Mouse (Mus musculus): Measurements from ENCODE around the gene Rgcc. TPM values are rescaled to one million over a fixed set of nuclear protein-coding genes. Genes with fewer than 3 reads are reported as not detected.

Rgcc gene
- polyA plus RNA-seq, 1 experiment from 2014 or later, result 36.1 TPM

DNA sequence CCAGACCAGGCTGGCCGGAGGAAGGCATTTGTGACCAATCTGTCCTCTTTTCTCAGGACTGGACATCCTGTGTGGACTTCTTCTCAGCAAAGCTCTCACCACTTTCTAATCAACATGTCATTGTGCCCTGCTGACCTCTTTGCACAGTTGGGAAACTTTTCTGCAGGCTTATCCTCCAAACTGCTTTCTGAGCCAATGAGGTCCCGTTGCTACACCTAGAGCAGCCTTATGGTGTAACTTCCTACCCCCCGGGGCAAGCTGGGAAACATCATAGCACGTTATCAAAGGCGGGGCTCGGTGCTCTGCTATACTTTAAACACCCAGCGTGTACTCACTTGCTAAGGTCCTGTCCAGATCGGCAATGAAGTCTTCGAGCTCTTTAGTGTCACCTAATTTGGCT lies 11.5 kb downstream of the Rgcc start:
- H3K9me3 ChIP-seq (replicated peaks), result no peaks in the 10 kb centered on the region
- no peak overlapping the region for H3K27ac ChIP-seq (replicated peaks)
- no peak for ATAC-seq (ENCODE audit: low FRiP score)
- WGBS, result 47% methylated on average over 9 of the region's 9 CpGs
- peaks cover 25% of the 10 kb centered on the region for H3K4me1 ChIP-seq
- 0 out of 2 replicates have a peak, but pooled peaks cover 3% of the 10 kb centered on the region for H3K27me3 ChIP-seq (replicated peaks)
- H3K9ac ChIP-seq (replicated peaks), result no peak overlapping the region
- no peak overlapping the region for H3K4me2 ChIP-seq
- H3K36me3 ChIP-seq, result no peaks in the 10 kb centered on the region
- H3K4me3 ChIP-seq (replicated peaks), result no peak overlapping the region

GRCm38 (mm10) chr14:79288280-79288679 lies 13.2 kb downstream of the Rgcc start:
- WGBS, result 63% methylated on average over 3 of the region's 3 CpGs
- Histone ChIP-seq H3K9me3 (replicated peaks) (no peaks in the 10 kb centered on the region), H3K9ac (replicated peaks) (no peak overlapping the region), H3K4me1 (peaks cover 19% of the 10 kb centered on the region), H3K27me3 (replicated peaks) (0 out of 2 replicates have a peak, but pooled peaks cover 3% of the 10 kb centered on the region), H3K4me2 (no peak overlapping the region), H3K4me3 (replicated peaks) (no peak overlapping the region), H3K27ac (replicated peaks) (no peak overlapping the region), H3K36me3 (no peaks in the 10 kb centered on the region)
- no peak for ATAC-seq (ENCODE audit: low FRiP score)

GRCm38 (mm10) chr14:79287251-79287863 lies 14.1 kb downstream of the Rgcc start:
- Histone ChIP-seq H3K4me3 (replicated peaks) (no peak overlapping the region), H3K4me2 (no peak overlapping the region), H3K9ac (replicated peaks) (no peak overlapping the region), H3K4me1 (peaks cover 9% of the 10 kb centered on the region; the same call in 1 of the 2 replicates), H3K27me3 (replicated peaks) (0 out of 2 replicates have a peak, but pooled peaks cover 3% of the 10 kb centered on the region), H3K36me3 (no peaks in the 10 kb centered on the region), H3K9me3 (replicated peaks) (no peaks in the 10 kb centered on the region), H3K27ac (replicated peaks) (no peak overlapping the region)
- WGBS, result 91% methylated on average over 7 of the region's 7 CpGs
- no peak for ATAC-seq (ENCODE audit: low FRiP score)

- no peak overlapping the region for H3K9ac ChIP-seq (replicated peaks)
These were observed 15.9 kb downstream of the Rgcc start for GRCm38 (mm10) chr14:79285549-79285948.

GRCm38 (mm10) chr14:79284616-79285015 lies 16.8 kb downstream of the Rgcc start:
- 90% methylated on average over 4 of the region's 4 CpGs for WGBS
- no peak overlapping the region for H3K27ac ChIP-seq (replicated peaks)
- H3K4me1 ChIP-seq, result no peaks in the 10 kb centered on the region
- no peak for ATAC-seq (ENCODE audit: low FRiP score)
- no peaks in the 10 kb centered on the region for H3K36me3 ChIP-seq
- no peak overlapping the region for H3K4me2 ChIP-seq
- H3K9ac ChIP-seq (replicated peaks), result no peak overlapping the region
- H3K9me3 ChIP-seq (replicated peaks), result no peaks in the 10 kb centered on the region
- no peaks in the 10 kb centered on the region for H3K27me3 ChIP-seq (replicated peaks)
- H3K4me3 ChIP-seq (replicated peaks), result no peak overlapping the region

More at GRCm38 (mm10) chr14:79285549-79285948, 15.9 kb downstream of the Rgcc start:
- 93% methylated on average over 5 of the region's 5 CpGs for WGBS
- Histone ChIP-seq H3K4me1 (peaks cover 3% of the 10 kb centered on the region; the same call in 1 of the 2 replicates), H3K9me3 (replicated peaks) (no peaks in the 10 kb centered on the region), H3K36me3 (no peaks in the 10 kb centered on the region), H3K4me2 (no peak overlapping the region), H3K4me3 (replicated peaks) (no peak overlapping the region), H3K27ac (replicated peaks) (no peak overlapping the region), H3K27me3 (replicated peaks) (0 out of 2 replicates have a peak, but pooled peaks cover 3% of the 10 kb centered on the region)
- no peak for ATAC-seq (ENCODE audit: low FRiP score)

DNA sequence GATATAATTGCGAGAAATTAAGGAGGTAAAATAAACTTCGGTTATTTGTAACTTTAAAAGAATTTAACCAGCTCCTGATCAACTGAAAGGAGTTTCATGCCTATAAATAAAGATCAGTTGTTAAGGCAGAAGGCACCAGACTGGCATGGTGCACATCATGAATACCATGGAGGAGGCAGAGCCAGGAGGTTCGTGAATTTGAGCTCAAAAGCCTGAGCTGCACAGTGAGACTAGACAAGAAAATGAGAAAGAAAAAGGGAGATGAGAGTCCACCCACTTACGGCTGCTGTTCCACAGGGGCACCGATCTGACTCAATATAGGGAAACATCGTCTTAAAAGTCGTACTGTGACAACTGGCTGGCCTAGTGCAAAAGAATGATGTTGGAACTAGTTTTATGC lies 17.5 kb downstream of the Rgcc start:
- no peak overlapping the region for H3K9ac ChIP-seq (replicated peaks)
- H3K4me3 ChIP-seq (replicated peaks), result no peak overlapping the region
- H3K4me2 ChIP-seq, result no peak overlapping the region
- no peaks in the 10 kb centered on the region for H3K27me3 ChIP-seq (replicated peaks)
- WGBS, result 89% methylated on average over 7 of the region's 7 CpGs
- no peaks in the 10 kb centered on the region for H3K36me3 ChIP-seq
- no peaks in the 10 kb centered on the region for H3K4me1 ChIP-seq
- H3K9me3 ChIP-seq (replicated peaks), result no peaks in the 10 kb centered on the region
- no peak for ATAC-seq (ENCODE audit: low FRiP score)
- H3K27ac ChIP-seq (replicated peaks), result no peak overlapping the region

- WGBS, result 91% methylated on average over 9 of the region's 9 CpGs
- H3K9me3 ChIP-seq (replicated peaks), result no peaks in the 10 kb centered on the region
- H3K36me3 ChIP-seq, result no peaks in the 10 kb centered on the region
- no peak overlapping the region for H3K27ac ChIP-seq (replicated peaks)
- H3K4me3 ChIP-seq (replicated peaks), result no peak overlapping the region
- H3K4me1 ChIP-seq, result peaks cover 6% of the 10 kb centered on the region; the same call in 1 of the 2 replicates
- no peak overlapping the region for H3K4me2 ChIP-seq
- no peaks in the 10 kb centered on the region for H3K27me3 ChIP-seq (replicated peaks)
- no peak for ATAC-seq (ENCODE audit: low FRiP score)
- no peak overlapping the region for H3K9ac ChIP-seq (replicated peaks)
These were observed 19.4 kb downstream of the Rgcc start for GRCm38 (mm10) chr14:79281894-79282553.

GRCm38 (mm10) chr14:79280456-79280855 lies 21.0 kb downstream of the Rgcc start:
- H3K4me3 ChIP-seq (replicated peaks), result no peak overlapping the region
- no peak overlapping the region for H3K9ac ChIP-seq (replicated peaks)
- H3K4me2 ChIP-seq, result no peak overlapping the region
- no peaks in the 10 kb centered on the region for H3K36me3 ChIP-seq
- H3K27ac ChIP-seq (replicated peaks), result no peak overlapping the region
- peaks cover 9% of the 10 kb centered on the region; the same call in 1 of the 2 replicates for H3K4me1 ChIP-seq
- no peak for ATAC-seq (ENCODE audit: low FRiP score)
- WGBS, result 89% methylated on average over 9 of the region's 9 CpGs
- H3K9me3 ChIP-seq (replicated peaks), result no peaks in the 10 kb centered on the region
- no peaks in the 10 kb centered on the region for H3K27me3 ChIP-seq (replicated peaks)

DNA sequence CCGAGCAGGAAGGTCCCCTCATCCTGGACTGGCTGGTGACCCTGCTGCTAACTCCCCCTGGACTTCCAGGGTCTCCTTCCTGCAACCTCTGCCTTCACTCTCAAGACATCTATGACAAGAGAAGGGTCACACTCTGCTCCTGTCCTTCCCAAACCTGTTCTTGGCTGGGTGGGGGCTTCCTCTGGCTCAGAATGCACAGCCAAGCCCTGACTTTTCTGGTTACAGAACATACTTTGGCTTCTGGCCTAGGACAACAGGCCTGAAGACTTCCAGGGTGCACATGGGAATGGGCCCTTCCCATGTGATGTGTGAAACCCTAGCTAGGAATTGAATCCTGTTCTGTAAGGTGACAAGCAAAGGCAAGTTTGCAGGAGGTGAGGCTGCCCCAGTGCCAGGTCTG lies 22.0 kb downstream of the Rgcc start:
- no peaks in the 10 kb centered on the region for H3K27me3 ChIP-seq (replicated peaks)
- H3K4me1 ChIP-seq, result peaks cover 9% of the 10 kb centered on the region; the same call in 1 of the 2 replicates
- no peaks in the 10 kb centered on the region for H3K36me3 ChIP-seq
- no peak overlapping the region for H3K4me3 ChIP-seq (replicated peaks)
- H3K27ac ChIP-seq (replicated peaks), result no peak overlapping the region
- ATAC-seq (ENCODE audit: low FRiP score), result no peak
- H3K9me3 ChIP-seq (replicated peaks), result no peaks in the 10 kb centered on the region
- H3K4me2 ChIP-seq, result no peak overlapping the region
- no peak overlapping the region for H3K9ac ChIP-seq (replicated peaks)
- 78% methylated on average over 1 of the region's 1 CpGs for WGBS

GRCm38 (mm10) chr14:79278927-79279326 lies 22.5 kb downstream of the Rgcc start:
- Histone ChIP-seq H3K9ac (replicated peaks) (no peak overlapping the region), H3K4me1 (peaks cover 12% of the 10 kb centered on the region), H3K27ac (replicated peaks) (no peak overlapping the region), H3K27me3 (replicated peaks) (no peaks in the 10 kb centered on the region), H3K4me2 (no peak overlapping the region), H3K4me3 (replicated peaks) (no peak overlapping the region), H3K36me3 (no peaks in the 10 kb centered on the region), H3K9me3 (replicated peaks) (no peaks in the 10 kb centered on the region)
- WGBS, result 91% methylated on average over 4 of the region's 4 CpGs
- no peak for ATAC-seq (ENCODE audit: low FRiP score)

DNA sequence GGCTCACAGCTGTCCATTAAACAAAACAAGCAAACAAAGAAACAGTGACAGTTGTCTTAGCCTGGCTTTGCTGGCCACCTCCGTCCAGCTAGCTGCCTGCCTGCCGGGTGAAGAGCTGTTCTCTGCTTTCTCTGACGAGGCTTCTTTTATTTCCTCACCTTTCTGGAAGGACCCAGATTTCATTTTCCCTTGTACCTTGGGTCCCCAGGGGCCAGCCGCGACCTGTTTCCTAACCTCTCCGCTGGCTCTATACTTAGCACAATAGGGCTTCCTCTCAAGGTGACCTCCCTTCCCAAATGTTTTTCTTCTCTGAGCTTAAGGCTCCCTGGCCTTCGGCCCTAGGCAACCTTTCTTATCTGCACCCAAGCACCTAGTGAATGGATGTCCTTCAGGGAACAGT lies 23.5 kb downstream of the Rgcc start:
- WGBS, result 59% methylated on average over 7 of the region's 7 CpGs
- no peak overlapping the region for H3K4me3 ChIP-seq (replicated peaks)

DNA sequence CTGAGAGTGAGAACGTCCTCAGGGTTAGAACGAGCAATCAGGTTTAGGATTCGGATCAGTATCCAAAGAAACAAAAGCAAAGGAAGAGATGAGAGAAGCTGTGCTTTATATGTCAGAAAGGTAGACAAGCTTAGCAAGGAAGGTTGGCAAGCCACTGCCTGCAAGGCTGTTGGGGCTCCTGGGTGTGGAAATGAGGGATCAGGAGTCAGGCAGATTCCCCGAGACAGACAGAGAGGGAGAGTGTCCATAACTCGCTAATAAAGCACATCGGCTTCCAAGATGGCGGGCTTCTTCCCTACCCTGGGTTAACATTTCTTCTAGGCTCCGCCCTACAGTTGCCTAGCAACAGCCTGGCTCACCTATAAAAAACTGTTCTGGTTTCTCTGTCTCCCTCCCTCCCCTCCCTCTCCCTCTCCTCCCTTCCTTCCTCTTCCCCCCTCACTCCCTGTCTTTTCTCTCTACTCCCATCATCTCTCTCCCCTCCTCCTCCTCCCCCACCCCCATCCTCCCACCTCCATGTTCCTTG lies 25.5 kb downstream of the Rgcc start:
- no peaks in the 10 kb centered on the region for H3K36me3 ChIP-seq
- H3K4me2 ChIP-seq, result no peak overlapping the region
- H3K27ac ChIP-seq (replicated peaks), result no peak overlapping the region
- H3K9me3 ChIP-seq (replicated peaks), result no peaks in the 10 kb centered on the region
- H3K4me3 ChIP-seq (replicated peaks), result no peak overlapping the region
- WGBS, result 80% methylated on average over 8 of the region's 8 CpGs
- no peak overlapping the region for H3K9ac ChIP-seq (replicated peaks)
- ATAC-seq (ENCODE audit: low FRiP score), result no peak
- H3K27me3 ChIP-seq (replicated peaks), result no peaks in the 10 kb centered on the region
- peaks cover 20% of the 10 kb centered on the region for H3K4me1 ChIP-seq

More for the DNA sequence above, 23.5 kb downstream of the Rgcc start:
- Histone ChIP-seq H3K4me2 (no peak overlapping the region), H3K9ac (replicated peaks) (no peak overlapping the region), H3K36me3 (no peaks in the 10 kb centered on the region), H3K4me1 (peaks cover 20% of the 10 kb centered on the region), H3K27me3 (replicated peaks) (no peaks in the 10 kb centered on the region), H3K9me3 (replicated peaks) (no peaks in the 10 kb centered on the region), H3K27ac (replicated peaks) (no peak overlapping the region)
- ATAC-seq (ENCODE audit: low FRiP score), result no peak
